9 mouse cellular contexts compared by ENCODE assay signal in the genomic region with DNA sequence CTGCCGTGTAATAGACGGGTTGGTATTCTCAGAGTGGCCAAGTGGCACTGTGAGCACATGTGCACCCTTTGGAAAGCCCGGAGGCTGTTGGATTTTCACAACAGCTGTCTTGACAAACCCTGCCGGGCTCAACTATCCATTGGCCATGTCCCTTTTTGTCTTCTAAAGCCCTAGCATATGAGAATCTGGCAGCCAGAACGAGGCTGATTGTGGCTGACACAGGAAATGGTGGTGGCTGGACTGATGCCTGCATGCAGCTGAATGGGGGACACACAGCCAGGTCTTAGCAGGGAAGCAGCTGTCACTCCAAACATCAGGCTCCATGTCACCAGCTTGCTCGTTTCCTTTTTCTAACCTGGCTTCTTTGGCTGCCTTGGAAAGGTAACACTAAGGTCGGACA. TPM values are rescaled to one million over a fixed set of nuclear protein-coding genes. Genes with fewer than 3 reads are reported as not detected.
DNase-seq lines count a peak whose midpoint lies in the region; ATAC-seq and TF ChIP-seq lines count a peak whose summit lies in the region.
"Had no signal": no experiment of that assay in that cellular context is flagged by ENCODE, and none has a peak within 500 bp of the region (broad histone marks: within the 10 kb centered on the region; RNA-seq: fewer than 3 reads in every experiment).

No protein-coding gene starts in this region.

- TF ChIP-seq EP300 in stomach, postnatal 0 days (optimal IDR thresholded peaks at IDR 0.05), result no peak

- no peak for ATAC-seq in embryonic facial prominence, embryonic 14.5 days (ENCODE audit: low read depth)
- ATAC-seq in forebrain, embryonic 14.5 days, result no peak
- ATAC-seq in hindbrain, embryonic 15.5 days (ENCODE audit: low FRiP score, low read depth), result no peak
- no peak for ATAC-seq in midbrain, embryonic 16.5 days
- no peak for ATAC-seq in stomach, postnatal 0 days (ENCODE audit: low FRiP score, low TSS enrichment)

- TF ChIP-seq CTCF in stomach, postnatal 0 days (IDR thresholded peaks at IDR 0.05; ENCODE audit: low read depth), result no peak

- H3K9ac ChIP-seq in embryonic facial prominence, embryonic 14.5 days (ENCODE audit: low read depth, low read length), result no peak overlapping the region
- H3K9ac ChIP-seq in forebrain, embryonic 14.5 days (ENCODE audit: low read length), result peak overlapping the region; percentile 55; the same call in 1 of the 2 replicates
- H3K9ac ChIP-seq in hindbrain, embryonic 15.5 days, result 0 out of 2 replicates have a peak overlapping the region, but pooled peaks have one; percentile 97
- peak overlapping the region; percentile 97 for H3K9ac ChIP-seq in midbrain, embryonic 16.5 days (ENCODE audit: low read depth, low read length)
- H3K9ac ChIP-seq in stomach, postnatal 0 days (ENCODE audit: low read length), result no peak overlapping the region
- H3K9ac ChIP-seq: embryonic facial prominence, embryonic 13.5 days had no signal

- 0 out of 2 replicates have a peak overlapping the region, but pooled peaks have one; percentile 1 for H3K4me2 ChIP-seq in embryonic facial prominence, embryonic 14.5 days (ENCODE audit: low read depth, low read length)
- peak overlapping the region; percentile 74; the same call in 1 of the 2 replicates for H3K4me2 ChIP-seq in forebrain, embryonic 14.5 days (ENCODE audit: low read length)
- peak overlapping the region; percentile 65 for H3K4me2 ChIP-seq in hindbrain, embryonic 15.5 days
- peak overlapping the region; percentile 65 for H3K4me2 ChIP-seq in midbrain, embryonic 16.5 days (ENCODE audit: low read length)
- H3K4me2 ChIP-seq in stomach, postnatal 0 days (replicated peaks; ENCODE audit: low read depth), result no peak overlapping the region

- no peaks in the 10 kb centered on the region for H3K9me3 ChIP-seq in embryonic facial prominence, embryonic 14.5 days (ENCODE audit: control insufficient read depth, low read length)
- no peaks in the 10 kb centered on the region for H3K9me3 ChIP-seq in embryonic facial prominence, embryonic 10.5 days
- H3K9me3 ChIP-seq in forebrain, embryonic 14.5 days (replicated peaks; ENCODE audit: control insufficient read depth, low read length), result no peaks in the 10 kb centered on the region
- no peaks in the 10 kb centered on the region for H3K9me3 ChIP-seq in hindbrain, embryonic 15.5 days
- no peaks in the 10 kb centered on the region for H3K9me3 ChIP-seq in midbrain, embryonic 16.5 days (replicated peaks; ENCODE audit: control insufficient read depth, low read length, poor library complexity, severe bottlenecking)
- H3K9me3 ChIP-seq in stomach, postnatal 0 days (ENCODE audit: control insufficient read depth, low read length), result no peaks in the 10 kb centered on the region
- H3K9me3 ChIP-seq: embryonic facial prominence, embryonic 13.5 days had no signal

- peaks cover 3% of the 10 kb centered on the region; the same call in 1 of the 2 replicates for H3K36me3 ChIP-seq in embryonic facial prominence, embryonic 14.5 days (ENCODE audit: control insufficient read depth, insufficient read depth, low read length)
- H3K36me3 ChIP-seq in embryonic facial prominence, embryonic 10.5 days (replicated peaks), result peaks cover 4% of the 10 kb centered on the region
- H3K36me3 ChIP-seq in forebrain, embryonic 14.5 days (ENCODE audit: control insufficient read depth, insufficient read depth, low read length), result no peaks in the 10 kb centered on the region; the same call in 1 of the 2 replicates
- no peaks in the 10 kb centered on the region for H3K36me3 ChIP-seq in hindbrain, embryonic 15.5 days
- H3K36me3 ChIP-seq in midbrain, embryonic 16.5 days (ENCODE audit: control insufficient read depth, insufficient read depth, low read length), result no peaks in the 10 kb centered on the region
- H3K36me3 ChIP-seq in stomach, postnatal 0 days (ENCODE audit: control insufficient read depth, insufficient read depth, low read length), result no peaks in the 10 kb centered on the region
- H3K36me3 ChIP-seq: embryonic facial prominence, embryonic 13.5 days had no signal

- no peaks in the 10 kb centered on the region for H3K27me3 ChIP-seq in embryonic facial prominence, embryonic 14.5 days (replicated peaks; ENCODE audit: control insufficient read depth, insufficient read depth, low read length)
- no peaks in the 10 kb centered on the region for H3K27me3 ChIP-seq in embryonic facial prominence, embryonic 10.5 days (replicated peaks; ENCODE audit: low read depth, poor library complexity, severe bottlenecking)
- H3K27me3 ChIP-seq in forebrain, embryonic 14.5 days (replicated peaks; ENCODE audit: control insufficient read depth, insufficient read depth, low read length), result no peaks in the 10 kb centered on the region
- H3K27me3 ChIP-seq in hindbrain, embryonic 15.5 days, result no peaks in the 10 kb centered on the region
- H3K27me3 ChIP-seq in midbrain, embryonic 16.5 days (ENCODE audit: control insufficient read depth, insufficient read depth, low read depth, low read length), result no peaks in the 10 kb centered on the region
- H3K27me3 ChIP-seq in stomach, postnatal 0 days (ENCODE audit: control insufficient read depth, insufficient read depth, low read length), result no peaks in the 10 kb centered on the region
- H3K27me3 ChIP-seq: embryonic facial prominence, embryonic 13.5 days had no signal

- no peak overlapping the region for H3K4me3 ChIP-seq in embryonic facial prominence, embryonic 14.5 days (ENCODE audit: low read depth, low read length)
- H3K4me3 ChIP-seq in embryonic facial prominence, embryonic 10.5 days, result no peak overlapping the region
- H3K4me3 ChIP-seq in forebrain, embryonic 14.5 days (ENCODE audit: low read depth, low read length), result no peak overlapping the region
- H3K4me3 ChIP-seq in hindbrain, embryonic 15.5 days, result no peak overlapping the region
- H3K4me3 ChIP-seq in midbrain, embryonic 16.5 days (ENCODE audit: low read depth, low read length), result no peak overlapping the region; the same call in 1 of the 2 replicates
- no peak overlapping the region for H3K4me3 ChIP-seq in stomach, postnatal 0 days (ENCODE audit: low read depth, low read length)
- H3K4me3 ChIP-seq: embryonic facial prominence, embryonic 13.5 days had no signal

- peak; percentile 81 for DNase-seq in embryonic facial prominence, embryonic 14.5 days (ENCODE audit: low spot score)
- DNase-seq in embryonic facial prominence, embryonic 10.5 days (ENCODE audit: low spot score), result no peak
- peak; percentile 50 for DNase-seq in 3134 (ENCODE audit: extremely low read depth, insufficient read length, low spot score)
- peak; percentile 69 for DNase-seq in forebrain, embryonic 14.5 days (ENCODE audit: low spot score)
- no peak for DNase-seq in stomach, postnatal 0 days (ENCODE audit: low spot score)
- no peak for DNase-seq in embryo, embryonic 9.5 days (ENCODE audit: extremely low spot score)

- no peak overlapping the region; the same call in 1 of the 2 replicates for H3K27ac ChIP-seq in embryonic facial prominence, embryonic 14.5 days (replicated peaks; ENCODE audit: low read depth, low read length)
- H3K27ac ChIP-seq in embryonic facial prominence, embryonic 10.5 days (replicated peaks), result no peak overlapping the region
- H3K27ac ChIP-seq in forebrain, embryonic 14.5 days (ENCODE audit: low read depth, low read length), result peak overlapping the region; percentile 97
- peak overlapping the region; percentile 99 for H3K27ac ChIP-seq in hindbrain, embryonic 15.5 days (replicated peaks)
- H3K27ac ChIP-seq in midbrain, embryonic 16.5 days (ENCODE audit: low read length), result peak overlapping the region; percentile 97
- no peak overlapping the region for H3K27ac ChIP-seq in stomach, postnatal 0 days (replicated peaks)

- H3K4me1 ChIP-seq in embryonic facial prominence, embryonic 14.5 days (ENCODE audit: control insufficient read depth, insufficient read depth, low read length), result peaks cover 22% of the 10 kb centered on the region
- H3K4me1 ChIP-seq in embryonic facial prominence, embryonic 10.5 days, result peaks cover 41% of the 10 kb centered on the region
- peaks cover 27% of the 10 kb centered on the region for H3K4me1 ChIP-seq in forebrain, embryonic 14.5 days (ENCODE audit: control insufficient read depth, insufficient read depth, low read length)
- peaks cover 40% of the 10 kb centered on the region for H3K4me1 ChIP-seq in hindbrain, embryonic 15.5 days (replicated peaks)
- H3K4me1 ChIP-seq in midbrain, embryonic 16.5 days (ENCODE audit: control insufficient read depth, insufficient read depth, low read length), result peaks cover 32% of the 10 kb centered on the region
- peaks cover 7% of the 10 kb centered on the region; the same call in 1 of the 2 replicates for H3K4me1 ChIP-seq in stomach, postnatal 0 days (replicated peaks; ENCODE audit: control insufficient read depth, insufficient read depth)

- WGBS in embryonic facial prominence, embryonic 14.5 days, result 30% methylated on average over 7 of the region's 7 CpGs
- 52% methylated on average over 7 of the region's 7 CpGs for WGBS in embryonic facial prominence, embryonic 10.5 days
- 41% methylated on average over 7 of the region's 7 CpGs for WGBS in forebrain, embryonic 14.5 days
- 28% methylated on average over 7 of the region's 7 CpGs for WGBS in hindbrain, embryonic 15.5 days
- 24% methylated on average over 7 of the region's 7 CpGs for WGBS in midbrain, embryonic 16.5 days
- WGBS in stomach, postnatal 0 days, result 41% methylated on average over 7 of the region's 7 CpGs

RNA-seq across cellular contexts. Expression of a gene that starts 0.7 kb away (rescaled TPM):
- polyA plus RNA-seq in embryonic facial prominence, embryonic 14.5 days (2014; fragmentation: Nextera tagmentation; extraction: Ambion mirVana), result 432 and 435 TPM in 2 replicates
- polyA plus RNA-seq in embryonic facial prominence, embryonic 10.5 days (2016; fragmentation: Nextera tagmentation; extraction: Ambion mirVana), result 328 and 349 TPM in 2 replicates
- 504 and 551 TPM in 2 replicates for polyA plus RNA-seq in forebrain, embryonic 14.5 days (2014; fragmentation: Nextera tagmentation; extraction: Ambion mirVana)
- polyA plus RNA-seq in hindbrain, embryonic 15.5 days (2015; fragmentation: Nextera tagmentation; extraction: Ambion mirVana), result 449 and 456 TPM in 2 replicates
- 538 and 554 TPM in 2 replicates for polyA plus RNA-seq in midbrain, embryonic 16.5 days (2015; fragmentation: Nextera tagmentation; extraction: Ambion mirVana)
- 176 and 177 TPM in 2 replicates for polyA plus RNA-seq in stomach, postnatal 0 days (2015; fragmentation: Nextera tagmentation; extraction: Ambion mirVana)

RNA-seq across cellular contexts. Expression of a gene that starts 36.7 kb away (rescaled TPM):
- 36.1 and 37.8 TPM in 2 replicates for polyA plus RNA-seq in embryonic facial prominence, embryonic 14.5 days (2014; fragmentation: Nextera tagmentation; extraction: Ambion mirVana)
- 20.7 and 25.3 TPM in 2 replicates for polyA plus RNA-seq in embryonic facial prominence, embryonic 10.5 days (2016; fragmentation: Nextera tagmentation; extraction: Ambion mirVana)
- polyA plus RNA-seq in forebrain, embryonic 14.5 days (2014; fragmentation: Nextera tagmentation; extraction: Ambion mirVana), result 5.7 and 6.9 TPM in 2 replicates
- polyA plus RNA-seq in hindbrain, embryonic 15.5 days (2015; fragmentation: Nextera tagmentation; extraction: Ambion mirVana), result 17.6 TPM in 2 replicates
- polyA plus RNA-seq in midbrain, embryonic 16.5 days (2015; fragmentation: Nextera tagmentation; extraction: Ambion mirVana), result 14.3 and 15.6 TPM in 2 replicates
- polyA plus RNA-seq in stomach, postnatal 0 days (2015; fragmentation: Nextera tagmentation; extraction: Ambion mirVana), result 35.3 and 40.5 TPM in 2 replicates

Comparison
In these comparisons a context has a peak if more than half of its experiments do, and no peak if none do; other contexts are left out.
1. DNase-seq: peak in embryonic facial prominence, embryonic 14.5 days (single experiment), 3134 (single experiment) and forebrain, embryonic 14.5 days (single experiment); none in embryonic facial prominence, embryonic 10.5 days (single experiment), stomach, postnatal 0 days (single experiment) and embryo, embryonic 9.5 days (single experiment).
2. H3K27ac ChIP-seq: peak in forebrain, embryonic 14.5 days (single experiment), hindbrain, embryonic 15.5 days (single experiment) and midbrain, embryonic 16.5 days (single experiment); none in embryonic facial prominence, embryonic 14.5 days (single experiment), embryonic facial prominence, embryonic 10.5 days (single experiment) and stomach, postnatal 0 days (single experiment).
3. H3K9ac ChIP-seq: peak in forebrain, embryonic 14.5 days (single experiment), hindbrain, embryonic 15.5 days (single experiment) and midbrain, embryonic 16.5 days (single experiment); none in embryonic facial prominence, embryonic 14.5 days (single experiment) and stomach, postnatal 0 days (single experiment).